Comparison of ENCODE assay signal across 8 mouse cellular contexts in genomic region chr5:36695461-36696231, GRCm38 (mm10). TPM values are rescaled to one million over a fixed set of nuclear protein-coding genes. Genes with fewer than 3 reads are reported as not detected.
DNase-seq lines count a peak whose midpoint lies in the region; ATAC-seq lines count a peak whose summit lies in the region.

Gene D5Ertd579e, minus strand, starts transcription at chr5:36696024.

- peaks cover 28% of the 10 kb centered on the region for H3K36me3 ChIP-seq in megakaryocyte, embryonic 14.5 days (replicated peaks; ENCODE audit: low read length)

- DNase-seq in ZHBTc4 (ENCODE audit: low read depth, low spot score), result peak; percentile 94
- peak; percentile 91 to 92 for DNase-seq in gastrocnemius, adult 8-10 months (ENCODE audit: low spot score in 2 of 2)
- peak; percentile 44 for DNase-seq in hindlimb bud, embryonic 11.5 days (ENCODE audit: extremely low spot score, low read depth, low spot score)
- DNase-seq in left cerebral cortex, adult 8-10 months (ENCODE audit: low spot score in 2 of 2), result peak; percentile 86 to 94
- DNase-seq in right cerebral cortex, postnatal 10 days (ENCODE audit: low spot score in 2 of 2), result peak; percentile 97
- peak; percentile 94 for DNase-seq in urinary bladder, postnatal 25 days (ENCODE audit: low spot score)

- peaks cover 77% of the 10 kb centered on the region for H3K4me1 ChIP-seq in megakaryocyte, embryonic 14.5 days

- H3K4me3 ChIP-seq in megakaryocyte, embryonic 14.5 days (replicated peaks), result peak within 1 kb of the TSS; percentile 91

- ATAC-seq in common myeloid progenitor, adult 5-6 weeks (replicated peaks; ENCODE audit: low read depth, poor library complexity, severe bottlenecking), result peak; percentile 87

- H3K27me3 ChIP-seq in megakaryocyte, embryonic 14.5 days (replicated peaks), result no peaks in the 10 kb centered on the region

- H3K9me3 ChIP-seq in megakaryocyte, embryonic 14.5 days, result no peaks in the 10 kb centered on the region

RNA-seq across cellular contexts. Expression of gene D5Ertd579e, which starts in this region (rescaled TPM):
- 28.0 and 44.8 TPM in 2 replicates for total RNA-seq in common myeloid progenitor, adult 5-6 weeks (2017)
- 10 to 100 TPM; 75.9 to 99.5 (median 81.1) TPM for total RNA-seq in gastrocnemius, adult 8-10 months (2022)
- total RNA-seq in left cerebral cortex, adult 8-10 months (2022), result 100 to 1,000 TPM in 2 of 4 experiments, 10 to 100 TPM in 2; 91.1 to 114 (median 96.7) TPM
- polyA plus RNA-seq in megakaryocyte, embryonic 14.5 days (2012; ENCODE audit: insufficient read depth, low replicate concordance), result 3.7 and 4.2 TPM in 2 replicates

Comparison
In these comparisons a context has a peak if more than half of its experiments do, and no peak if none do; other contexts are left out.
1. Peak in every context shown above with its lines: DNase-seq, ATAC-seq and H3K4me3 ChIP-seq.
2. DNase-seq: peak in every context shown above with its lines; median percentile 97 in right cerebral cortex, postnatal 10 days; 94 in ZHBTc4; 94 in urinary bladder, postnatal 25 days; 92 in gastrocnemius, adult 8-10 months; 90 in left cerebral cortex, adult 8-10 months; 44 in hindlimb bud, embryonic 11.5 days.